Mouse (Mus musculus): ENCODE results near the gene Olfr698. TPM values are rescaled to one million over a fixed set of nuclear protein-coding genes. Genes with fewer than 3 reads are reported as not detected.
"Not testable (repeated sequence)": the region's sequence is repeated elsewhere in the genome, so short reads cannot be mapped to it uniquely, and the experiment has no call there.

Gene Olfr698
- polyA plus RNA-seq, 1 experiment from 2014 or later, result not detected

DNA sequence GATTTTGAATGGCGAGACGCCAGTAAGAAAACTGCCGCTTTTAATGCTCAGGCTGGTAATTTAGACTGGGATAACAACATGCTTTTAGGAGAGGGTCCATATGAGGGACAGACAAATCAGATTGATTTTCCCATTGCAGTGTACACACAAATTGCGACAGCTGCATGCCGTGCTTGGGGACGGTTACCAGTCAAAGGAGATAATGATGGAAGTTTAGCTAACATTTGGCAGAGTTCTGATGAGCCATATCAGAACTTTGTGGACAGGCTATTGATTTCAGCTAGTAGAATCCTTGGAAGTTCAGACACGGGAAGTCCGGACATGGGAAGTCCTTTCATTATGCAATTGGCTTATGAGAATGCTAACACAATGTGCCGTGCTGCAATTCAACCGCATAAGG is 47.5 kb downstream of the Olfr698 start:
- 84% methylated on average over 10 of the region's 10 CpGs for WGBS
- not testable (repeated sequence) for H3K9ac ChIP-seq; ATAC-seq (ENCODE audit: extremely low read depth, insufficient number of reproducible peaks, low FRiP score, low TSS enrichment); H3K27ac ChIP-seq (replicated peaks); H3K9me3 ChIP-seq; H3K4me2 ChIP-seq; H3K36me3 ChIP-seq; H3K4me1 ChIP-seq; H3K4me3 ChIP-seq; H3K27me3 ChIP-seq (replicated peaks)

Other genes with a start within 250 kb of the Olfr698 start
- not detected in 2 replicates for gene Olfr693, start 74.8 kb downstream of the Olfr698 start, polyA plus RNA-seq (2015; fragmentation: Nextera tagmentation; extraction: Ambion mirVana)
- gene Olfr694, start 63.6 kb downstream of the Olfr698 start, polyA plus RNA-seq (2015; fragmentation: Nextera tagmentation; extraction: Ambion mirVana), result not detected in 2 replicates
- not detected in 2 replicates for gene Olfr695, start 39.0 kb downstream of the Olfr698 start, polyA plus RNA-seq (2015; fragmentation: Nextera tagmentation; extraction: Ambion mirVana)
- not detected in 2 replicates for gene Olfr697, start 13.0 kb downstream of the Olfr698 start, polyA plus RNA-seq (2015; fragmentation: Nextera tagmentation; extraction: Ambion mirVana)
- gene Olfr699, start 37.8 kb upstream of the Olfr698 start, polyA plus RNA-seq (2015; fragmentation: Nextera tagmentation; extraction: Ambion mirVana), result not detected in 2 replicates
- gene Olfr700, start 53.4 kb upstream of the Olfr698 start, polyA plus RNA-seq (2015; fragmentation: Nextera tagmentation; extraction: Ambion mirVana), result not detected in 2 replicates
- not detected in 2 replicates for gene Olfr701, start 58.7 kb upstream of the Olfr698 start, polyA plus RNA-seq (2015; fragmentation: Nextera tagmentation; extraction: Ambion mirVana)
- not detected in 2 replicates for gene Olfr702, start 78.5 kb upstream of the Olfr698 start, polyA plus RNA-seq (2015; fragmentation: Nextera tagmentation; extraction: Ambion mirVana)
- not detected in 2 replicates for gene Olfr703, start 88.0 kb upstream of the Olfr698 start, polyA plus RNA-seq (2015; fragmentation: Nextera tagmentation; extraction: Ambion mirVana)
- not detected in 2 replicates for gene Olfr704, start 107.8 kb upstream of the Olfr698 start, polyA plus RNA-seq (2015; fragmentation: Nextera tagmentation; extraction: Ambion mirVana)
- not detected in 2 replicates for gene Olfr705, start 121.5 kb upstream of the Olfr698 start, polyA plus RNA-seq (2015; fragmentation: Nextera tagmentation; extraction: Ambion mirVana)
- not detected in 2 replicates for gene Olfr706, start 132.8 kb upstream of the Olfr698 start, polyA plus RNA-seq (2015; fragmentation: Nextera tagmentation; extraction: Ambion mirVana)
- not detected in 2 replicates for gene Olfr707, start 145.8 kb upstream of the Olfr698 start, polyA plus RNA-seq (2015; fragmentation: Nextera tagmentation; extraction: Ambion mirVana)
- not detected in 2 replicates for gene Olfr1532-ps1, start 152.6 kb upstream of the Olfr698 start, polyA plus RNA-seq (2015; fragmentation: Nextera tagmentation; extraction: Ambion mirVana)
- not detected in 2 replicates for gene Olfr709-ps1, start 176.8 kb upstream of the Olfr698 start, polyA plus RNA-seq (2015; fragmentation: Nextera tagmentation; extraction: Ambion mirVana)
- gene Olfr710, start 192.9 kb upstream of the Olfr698 start, polyA plus RNA-seq (2015; fragmentation: Nextera tagmentation; extraction: Ambion mirVana), result not detected in 2 replicates
- gene Olfr6, start 208.5 kb upstream of the Olfr698 start, polyA plus RNA-seq (2015; fragmentation: Nextera tagmentation; extraction: Ambion mirVana), result not detected in 2 replicates
- not detected in 2 replicates for gene Olfr711, start 220.1 kb upstream of the Olfr698 start, polyA plus RNA-seq (2015; fragmentation: Nextera tagmentation; extraction: Ambion mirVana)